Mouse (Mus musculus) thymus, adult 18-20 months (tissue): ENCODE measurements around the gene Enah.

Experiments used
- DNase-seq, 2 experiments: peaks; one replicate each; pipeline ENCODE4 v3.0.0; 2022; ENCODE audit warnings: mixed read lengths in 2 of 2

The Enah gene

GRCm38 (mm10) chr1:181958392-181958791 lies 61.4 kb downstream of the Enah start:
- no peak for DNase-seq

- no peak for DNase-seq
These were observed 62.1 kb downstream of the Enah start for GRCm38 (mm10) chr1:181957736-181958135.

GRCm38 (mm10) chr1:181953547-181953946 lies 66.2 kb downstream of the Enah start:
- no peak for DNase-seq

- DNase-seq: no peak
These were observed 68.5 kb downstream of the Enah start for GRCm38 (mm10) chr1:181951266-181951665.

GRCm38 (mm10) chr1:181950721-181951120 lies 69.1 kb downstream of the Enah start:
- no peak for DNase-seq

DNA sequence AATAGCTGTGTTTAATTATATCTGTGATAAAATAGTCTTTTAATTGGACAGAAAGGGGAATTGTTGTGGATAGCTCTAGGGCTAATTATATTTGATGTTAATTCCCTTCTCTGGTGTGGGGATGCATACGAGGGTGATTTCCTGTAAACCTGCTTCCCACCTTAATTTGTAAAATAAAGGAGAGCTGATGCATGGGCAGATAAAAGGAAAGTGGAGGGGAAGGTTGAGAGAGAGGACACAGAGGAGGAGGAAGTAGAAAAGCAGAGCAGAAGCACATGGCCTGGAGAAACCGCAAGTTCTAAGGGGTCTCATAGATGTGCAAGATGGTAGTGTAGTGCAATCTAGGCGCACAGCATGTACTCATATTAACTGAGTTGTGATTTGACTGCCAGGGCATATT lies 71.6 kb downstream of the Enah start:
- DNase-seq: no peak

DNA sequence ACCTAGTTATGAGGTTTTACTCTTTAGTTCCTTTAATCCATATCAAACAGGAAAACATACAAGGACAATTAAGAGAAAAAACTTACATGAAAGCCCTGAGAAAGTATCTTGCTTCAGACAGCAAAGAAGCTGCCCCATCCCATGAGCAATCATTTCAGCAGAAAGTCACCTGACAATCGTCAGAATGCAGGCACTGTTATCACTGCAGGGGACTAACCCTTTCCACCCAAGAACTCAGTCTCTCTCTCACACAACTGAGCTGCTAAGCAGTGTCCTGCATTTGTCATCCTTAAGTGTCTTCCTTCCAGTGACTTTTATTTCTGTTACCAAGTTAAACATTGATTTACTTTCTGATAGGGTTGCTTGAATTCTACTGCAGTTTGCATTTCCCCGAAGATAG lies 82.7 kb downstream of the Enah start:
- no peak for DNase-seq

DNA sequence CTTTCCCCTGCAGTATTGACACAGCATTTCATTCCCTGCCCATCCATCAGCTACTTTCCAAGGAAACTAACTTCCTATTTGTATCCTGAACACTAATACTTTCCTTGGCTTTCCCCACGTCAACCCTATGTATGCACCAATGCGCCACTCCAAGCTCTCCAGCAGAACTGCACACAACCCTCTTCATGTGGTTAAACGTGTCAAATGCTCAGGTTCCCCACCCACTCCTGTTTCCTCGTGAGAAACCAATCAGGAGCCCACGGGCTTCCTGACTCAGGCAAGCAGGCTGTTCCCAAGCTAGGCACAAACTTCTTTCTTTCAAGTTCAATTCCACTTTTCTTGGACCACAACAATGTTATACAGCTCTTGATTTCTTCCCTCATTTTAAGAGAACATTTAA lies 91.4 kb downstream of the Enah start:
- no peak for DNase-seq

GRCm38 (mm10) chr1:181923384-181923783 lies 96.4 kb downstream of the Enah start:
- DNase-seq: no peak

- DNase-seq: peak in 1 of 2 experiments; percentile 11
These were observed 98.0 kb downstream of the Enah start for GRCm38 (mm10) chr1:181921580-181922494.

GRCm38 (mm10) chr1:181911841-181912240 lies 107.9 kb downstream of the Enah start:
- no peak for DNase-seq

- no peak for DNase-seq
These were observed 118.0 kb downstream of the Enah start for GRCm38 (mm10) chr1:181901706-181902373.

DNA sequence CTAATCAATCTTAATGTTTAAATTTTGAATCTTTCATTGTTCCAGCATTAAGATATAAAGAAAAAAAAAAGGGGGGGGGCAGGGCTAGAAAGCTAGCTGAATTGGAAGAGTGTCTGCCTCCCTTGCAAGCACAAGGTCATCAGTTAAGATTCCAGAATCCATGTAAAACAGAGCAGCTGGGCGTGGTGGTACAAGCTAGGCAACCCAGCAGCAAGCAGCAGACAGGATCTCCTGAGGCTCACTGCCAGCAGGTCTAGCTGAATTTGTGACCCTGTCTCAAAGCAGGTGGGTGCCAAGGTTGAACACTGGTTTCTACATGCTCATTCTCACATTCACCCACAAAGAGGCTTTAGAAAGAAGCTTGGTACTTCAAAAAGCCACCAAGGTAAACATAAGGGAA lies 118.9 kb downstream of the Enah start:
- DNase-seq: no peak

- DNase-seq: no peak
These were observed 120.8 kb downstream of the Enah start for GRCm38 (mm10) chr1:181898961-181899360.

GRCm38 (mm10) chr1:181896991-181897390 lies 122.8 kb downstream of the Enah start:
- no peak for DNase-seq

GRCm38 (mm10) chr1:181893721-181894120 lies 126.1 kb downstream of the Enah start:
- no peak for DNase-seq

DNA sequence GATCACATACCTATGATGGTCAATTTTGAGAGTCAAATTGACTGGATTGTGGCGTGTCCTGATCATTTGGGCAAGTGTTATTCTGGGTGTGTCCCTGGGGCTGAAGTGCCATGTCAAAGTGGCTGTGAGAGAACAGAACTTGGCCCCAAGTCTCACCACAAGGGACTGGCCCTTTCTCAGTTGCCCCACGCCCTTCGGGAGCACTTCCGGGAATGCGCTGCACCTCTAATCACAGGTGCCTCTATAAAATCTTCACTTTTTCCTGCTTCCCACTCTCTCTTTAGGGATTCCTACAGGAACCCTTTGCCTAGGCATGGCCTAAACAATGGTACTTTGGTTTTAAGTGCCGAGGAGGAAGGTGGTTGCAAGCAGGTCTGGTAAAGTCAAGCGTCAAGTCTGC lies 130.1 kb downstream of the Enah start:
- DNase-seq: no peak

- DNase-seq: peak; percentile 66 to 67
These were observed 131.0 kb downstream of the Enah start for GRCm38 (mm10) chr1:181888801-181889200.

DNA sequence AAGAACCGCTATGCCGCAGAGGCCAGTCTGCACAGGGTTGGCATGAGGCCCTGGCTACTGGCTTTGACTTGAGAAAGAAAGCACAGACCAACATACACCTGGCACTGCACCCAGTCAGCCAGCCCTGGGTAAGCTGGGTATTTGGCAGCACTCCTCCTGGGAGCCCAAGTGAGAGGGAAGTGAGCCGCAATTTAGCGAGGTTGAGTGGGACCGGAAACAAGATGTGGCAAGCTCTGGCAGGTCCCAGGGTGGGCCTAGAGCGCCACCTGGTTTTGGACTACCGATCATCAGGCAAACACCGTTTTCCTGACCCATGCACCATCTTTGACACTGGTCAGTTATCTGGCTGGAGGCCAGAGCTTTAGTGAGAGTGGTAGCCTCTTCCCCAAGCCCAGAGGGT lies 138.3 kb downstream of the Enah start:
- DNase-seq: peak; percentile 63 to 77

DNA sequence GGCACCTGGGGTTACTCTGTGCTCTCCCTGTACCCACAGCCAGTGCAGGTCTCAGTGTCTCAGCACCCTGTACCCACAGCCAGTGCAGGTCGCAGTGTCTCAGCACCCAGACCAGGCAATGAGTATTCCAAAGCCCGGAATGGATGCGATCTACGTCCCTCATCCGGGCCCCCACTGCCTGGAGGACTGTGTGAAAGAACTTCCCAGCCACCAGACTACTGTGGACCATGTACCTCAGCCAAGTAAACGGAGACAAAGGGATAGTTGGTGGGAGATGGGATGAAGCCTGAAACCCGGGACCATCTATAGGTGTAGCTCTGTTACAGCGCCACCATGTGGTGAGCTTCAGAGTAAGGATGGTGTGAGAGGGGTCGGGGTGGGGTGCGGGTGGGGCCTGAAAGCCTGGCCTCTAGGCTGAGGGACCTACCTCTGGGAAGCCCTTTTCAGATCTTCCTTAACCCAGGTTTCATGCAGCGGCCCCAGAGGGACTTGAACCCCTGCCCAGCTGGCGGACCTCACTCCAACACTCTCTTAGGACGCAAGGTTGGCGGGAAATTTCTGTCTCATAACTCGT lies 139.0 kb downstream of the Enah start:
- DNase-seq: peak in 1 of 2 experiments; percentile 15

DNA sequence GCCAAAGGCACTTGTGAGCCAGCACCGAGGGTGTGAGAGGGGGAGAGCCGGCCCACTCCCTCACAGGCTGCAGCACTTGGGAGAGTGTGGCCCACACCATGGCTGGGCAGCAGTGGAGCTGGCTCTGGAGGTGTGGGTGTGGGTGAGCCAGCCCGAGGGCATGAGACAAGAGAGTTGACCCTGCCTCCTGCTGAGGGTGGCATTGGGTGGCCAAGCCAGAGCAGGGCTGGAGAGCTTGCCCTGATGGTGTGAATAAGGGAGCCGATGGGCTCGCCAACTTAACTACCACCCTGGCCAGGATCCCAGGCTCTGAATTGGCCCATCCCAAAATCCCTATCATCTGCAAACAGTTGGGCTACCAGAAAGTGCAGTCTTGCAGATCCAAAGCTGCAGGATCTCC lies 141.4 kb downstream of the Enah start:
- DNase-seq: no peak

DNA sequence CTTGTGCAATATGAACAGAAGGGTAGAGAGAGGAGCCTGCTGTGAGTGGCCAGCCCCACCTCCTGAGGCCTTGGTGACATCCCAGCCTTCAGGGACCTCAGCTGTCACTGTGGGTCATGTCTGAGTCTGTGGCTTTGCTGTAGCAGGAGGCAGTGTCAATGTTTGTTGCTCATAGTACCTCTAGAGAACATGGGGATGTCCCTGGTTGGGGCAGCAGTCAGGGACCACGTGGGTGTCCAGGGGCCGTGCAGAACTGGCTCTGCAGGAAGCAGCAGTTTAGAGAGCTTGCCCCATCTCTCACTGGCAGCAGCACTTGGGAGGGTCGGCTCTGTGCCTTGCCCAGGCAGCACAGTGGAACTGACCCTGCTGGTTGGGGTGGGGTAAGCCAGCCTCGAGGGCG lies 142.7 kb downstream of the Enah start:
- no peak for DNase-seq

DNA sequence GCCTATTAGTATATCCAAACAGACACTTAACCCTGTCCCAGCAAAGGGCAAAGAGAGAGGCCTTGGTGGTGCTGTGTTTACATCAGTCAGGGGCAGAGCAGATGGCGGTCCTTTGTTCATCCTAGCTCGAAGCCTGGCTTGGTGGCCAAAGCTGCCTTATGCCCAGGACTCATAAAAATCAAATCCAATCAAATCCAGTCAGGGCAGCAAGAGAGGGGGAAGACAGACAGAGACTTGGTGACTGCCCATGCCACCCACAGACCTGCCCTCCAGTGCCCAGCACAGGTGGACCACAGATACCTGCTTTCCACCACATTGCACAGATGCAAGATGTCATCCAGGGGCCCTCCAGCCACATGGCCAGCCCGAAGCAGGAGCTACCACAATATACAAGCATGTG lies 143.1 kb downstream of the Enah start:
- no peak for DNase-seq
